Mouse (Mus musculus): ENCODE data around the gene Fibp. TPM values are rescaled to one million over a fixed set of nuclear protein-coding genes. Genes with fewer than 3 reads are reported as not detected.

Fibp gene
- polyA plus RNA-seq, 1 experiment, result 37.7 TPM

DNA sequence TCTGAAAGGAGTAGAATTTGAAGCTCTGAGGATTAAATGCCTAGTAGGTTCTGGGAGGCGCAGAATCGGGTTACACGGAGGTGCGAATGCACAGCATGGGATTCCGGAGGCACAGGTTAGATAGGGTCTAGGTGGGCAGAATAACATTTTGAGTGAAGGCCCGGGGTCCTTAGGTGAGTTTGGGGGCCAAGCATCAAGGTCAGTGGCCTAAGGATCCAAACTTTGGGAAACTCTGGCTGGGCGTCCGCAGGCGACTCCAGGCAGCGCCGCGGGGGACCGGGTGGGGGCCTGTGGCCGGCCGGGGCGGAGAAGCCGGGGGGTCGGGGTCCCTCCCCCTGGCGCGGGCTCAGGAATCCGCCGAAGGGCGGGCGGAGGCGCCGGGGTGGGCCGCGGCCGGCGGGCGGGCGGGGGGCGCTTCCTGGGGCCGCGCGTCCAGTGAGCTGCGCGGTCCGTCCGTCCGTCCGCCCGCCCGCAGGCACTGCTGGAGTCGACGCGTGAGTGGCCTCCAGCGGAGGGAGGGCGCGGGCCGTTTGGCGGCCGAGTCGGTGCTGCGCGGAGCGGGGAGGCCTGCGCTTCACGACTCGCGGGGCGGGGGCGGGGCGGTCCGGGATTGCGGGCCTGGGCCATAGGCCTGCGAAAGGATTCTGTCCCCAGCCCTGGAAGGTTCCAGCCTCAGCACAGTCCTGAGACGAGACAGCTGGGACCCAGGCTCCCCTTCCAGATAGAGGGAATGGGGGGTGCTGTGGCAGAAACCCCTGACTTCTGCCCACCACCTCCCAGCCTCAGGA, 14.1 kb downstream of the Fibp start:
- no peaks in the 10 kb centered on the region for H3K9me3 ChIP-seq (replicated peaks; ENCODE audit: control insufficient read depth, insufficient read depth, low read length, poor library complexity, severe bottlenecking)
- peak overlapping the region; percentile 65 for H3K9ac ChIP-seq (ENCODE audit: low read depth, poor library complexity, severe bottlenecking)
- H3K36me3 ChIP-seq (ENCODE audit: control insufficient read depth, insufficient read depth, low read length, poor library complexity, severe bottlenecking), result no peaks in the 10 kb centered on the region
- no peaks in the 10 kb centered on the region for H3K27me3 ChIP-seq (ENCODE audit: control insufficient read depth, insufficient read depth, low read length, poor library complexity, severe bottlenecking)
- no peak overlapping the region for H3K27ac ChIP-seq (ENCODE audit: insufficient read depth, low read length)
- H3K4me1 ChIP-seq (ENCODE audit: control insufficient read depth, insufficient read depth, low read length), result no peaks in the 10 kb centered on the region
- TF ChIP-seq EP300 (IDR thresholded peaks at IDR 0.05; ENCODE audit: insufficient read depth, low read depth, low read length), result no peak
- TF ChIP-seq POLR2A (IDR thresholded peaks at IDR 0.05; ENCODE audit: insufficient read depth, low read length), result no peak
- no peak for TF ChIP-seq CTCF (IDR thresholded peaks at IDR 0.05; ENCODE audit: low read depth, low read length)
- H3K4me3 ChIP-seq (ENCODE audit: low read depth, low read length), result peak overlapping the region; percentile 60

DNA sequence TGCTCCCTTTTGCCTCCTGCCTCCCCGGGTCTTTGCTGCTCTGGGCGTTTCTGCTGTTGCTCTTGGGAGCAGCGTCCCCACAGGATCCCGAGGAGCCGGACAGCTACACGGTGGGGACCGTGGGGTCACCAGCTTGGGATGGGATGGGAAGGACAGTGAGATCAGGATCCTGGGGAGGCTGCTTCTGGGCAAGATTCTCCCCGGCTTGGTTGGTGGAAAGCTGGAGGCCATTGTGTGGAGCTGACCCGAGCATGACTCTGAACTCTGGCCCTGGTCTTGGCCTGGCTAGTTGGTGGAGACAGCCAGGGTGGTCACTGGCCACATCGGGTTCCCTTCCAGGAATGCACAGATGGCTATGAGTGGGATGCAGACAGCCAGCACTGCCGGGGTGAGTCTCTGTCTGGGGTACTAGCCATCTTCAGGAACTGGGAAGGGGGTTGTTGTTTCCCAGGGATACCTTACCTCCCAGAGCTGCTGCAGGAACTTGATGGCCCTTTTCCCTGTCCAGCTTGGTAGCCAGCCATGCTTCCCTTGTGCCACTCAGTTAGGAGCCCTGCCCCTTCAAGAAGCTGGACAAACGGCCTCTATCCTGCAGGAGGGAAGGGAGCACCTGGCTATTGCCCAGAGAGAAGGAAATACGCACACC, 14.8 kb downstream of the Fibp start:
- Histone ChIP-seq H3K36me3 (ENCODE audit: control insufficient read depth, insufficient read depth, low read length, poor library complexity, severe bottlenecking) (no peaks in the 10 kb centered on the region), H3K9me3 (replicated peaks; ENCODE audit: control insufficient read depth, insufficient read depth, low read length, poor library complexity, severe bottlenecking) (no peaks in the 10 kb centered on the region)

DNA sequence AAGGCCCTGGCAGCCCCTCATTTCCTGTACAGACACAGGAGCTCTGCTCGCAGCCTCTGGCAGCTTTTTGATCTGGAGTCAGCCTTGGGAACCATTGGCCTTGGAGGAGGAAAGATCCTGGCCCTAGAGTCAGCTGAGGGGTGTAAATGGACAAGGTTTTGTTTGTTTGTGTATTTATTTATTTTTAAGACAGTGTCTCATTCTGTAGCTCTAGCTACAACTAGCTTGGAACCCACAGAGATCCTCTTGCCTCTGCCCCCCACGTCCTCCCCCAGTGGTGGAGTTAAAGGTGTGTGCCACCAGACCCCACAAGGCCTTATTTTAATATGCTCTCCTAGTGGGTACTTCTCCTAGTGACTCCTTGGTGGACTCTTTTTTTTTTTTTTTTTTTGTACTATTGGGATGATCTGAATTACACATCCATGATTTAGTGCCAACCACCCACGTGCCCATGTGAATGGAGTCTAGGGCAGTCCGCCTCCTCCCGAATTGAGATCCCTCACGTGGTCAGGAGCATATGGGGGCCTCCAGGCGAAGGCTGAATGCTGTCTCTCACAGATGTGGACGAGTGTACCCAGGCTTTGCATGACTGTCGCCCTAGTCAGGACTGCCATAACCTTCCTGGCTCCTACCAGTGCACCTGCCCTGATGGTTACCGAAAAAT, 16.7 kb downstream of the Fibp start:
- H3K27me3 ChIP-seq (ENCODE audit: control insufficient read depth, insufficient read depth, low read length, poor library complexity, severe bottlenecking), result no peaks in the 10 kb centered on the region
- no peaks in the 10 kb centered on the region for H3K36me3 ChIP-seq (ENCODE audit: control insufficient read depth, insufficient read depth, low read length, poor library complexity, severe bottlenecking)
- TF ChIP-seq POLR2A (IDR thresholded peaks at IDR 0.05; ENCODE audit: insufficient read depth, low read length) (no peak), EP300 (IDR thresholded peaks at IDR 0.05; ENCODE audit: insufficient read depth, low read depth, low read length) (no peak), CTCF (IDR thresholded peaks at IDR 0.05; ENCODE audit: low read depth, low read length) (no peak)
- H3K27ac ChIP-seq (ENCODE audit: insufficient read depth, low read length), result no peak overlapping the region
- H3K4me3 ChIP-seq (ENCODE audit: low read depth, low read length), result no peak overlapping the region
- no peak overlapping the region for H3K9ac ChIP-seq (ENCODE audit: low read depth, poor library complexity, severe bottlenecking)
- no peaks in the 10 kb centered on the region for H3K4me1 ChIP-seq (ENCODE audit: control insufficient read depth, insufficient read depth, low read length)
- H3K9me3 ChIP-seq (replicated peaks; ENCODE audit: control insufficient read depth, insufficient read depth, low read length, poor library complexity, severe bottlenecking), result no peaks in the 10 kb centered on the region

More for the DNA sequence above, 14.8 kb downstream of the Fibp start:
- TF ChIP-seq CTCF (IDR thresholded peaks at IDR 0.05; ENCODE audit: low read depth, low read length), result no peak
- TF ChIP-seq POLR2A (IDR thresholded peaks at IDR 0.05; ENCODE audit: insufficient read depth, low read length), result no peak
- TF ChIP-seq EP300 (IDR thresholded peaks at IDR 0.05; ENCODE audit: insufficient read depth, low read depth, low read length), result no peak
- no peaks in the 10 kb centered on the region for H3K4me1 ChIP-seq (ENCODE audit: control insufficient read depth, insufficient read depth, low read length)
- no peaks in the 10 kb centered on the region for H3K27me3 ChIP-seq (ENCODE audit: control insufficient read depth, insufficient read depth, low read length, poor library complexity, severe bottlenecking)
- H3K27ac ChIP-seq (ENCODE audit: insufficient read depth, low read length), result no peak overlapping the region
- peak overlapping the region; percentile 65 for H3K9ac ChIP-seq (ENCODE audit: low read depth, poor library complexity, severe bottlenecking)
- peak overlapping the region; percentile 58 for H3K4me3 ChIP-seq (ENCODE audit: low read depth, low read length)

DNA sequence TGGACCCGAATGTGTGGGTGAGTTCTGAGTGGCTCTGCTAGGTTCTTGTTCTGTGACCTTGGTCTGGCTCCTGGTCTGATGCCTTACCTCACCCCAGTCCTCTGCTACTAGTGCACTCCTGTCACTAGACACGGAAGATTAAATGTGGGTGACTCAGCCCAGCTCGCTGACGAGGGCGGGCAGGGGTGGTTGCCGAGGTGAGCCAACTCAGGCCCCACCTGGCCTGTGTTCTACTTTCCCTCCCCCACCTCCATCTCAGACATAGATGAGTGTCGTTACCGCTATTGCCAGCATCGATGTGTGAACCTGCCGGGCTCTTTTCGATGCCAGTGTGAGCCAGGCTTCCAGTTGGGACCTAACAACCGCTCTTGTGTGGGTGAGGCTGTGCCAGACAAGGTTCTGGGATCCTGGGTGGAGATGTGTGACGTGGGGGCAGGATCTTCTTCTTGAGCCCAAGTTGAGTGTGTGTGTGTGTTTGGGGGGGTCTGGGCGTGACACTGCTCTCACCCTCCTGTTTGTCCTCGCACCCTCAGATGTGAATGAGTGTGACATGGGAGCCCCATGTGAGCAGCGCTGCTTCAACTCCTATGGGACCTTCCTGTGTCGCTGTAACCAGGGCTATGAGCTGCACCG, 17.4 kb downstream of the Fibp start:
- TF ChIP-seq CTCF (IDR thresholded peaks at IDR 0.05; ENCODE audit: low read depth, low read length) (no peak), EP300 (IDR thresholded peaks at IDR 0.05; ENCODE audit: insufficient read depth, low read depth, low read length) (no peak), POLR2A (IDR thresholded peaks at IDR 0.05; ENCODE audit: insufficient read depth, low read length) (no peak)
- Histone ChIP-seq H3K27me3 (ENCODE audit: control insufficient read depth, insufficient read depth, low read length, poor library complexity, severe bottlenecking) (no peaks in the 10 kb centered on the region), H3K9ac (ENCODE audit: low read depth, poor library complexity, severe bottlenecking) (no peak overlapping the region), H3K4me1 (ENCODE audit: control insufficient read depth, insufficient read depth, low read length) (no peaks in the 10 kb centered on the region), H3K4me3 (ENCODE audit: low read depth, low read length) (no peak overlapping the region), H3K27ac (ENCODE audit: insufficient read depth, low read length) (no peak overlapping the region), H3K9me3 (replicated peaks; ENCODE audit: control insufficient read depth, insufficient read depth, low read length, poor library complexity, severe bottlenecking) (no peaks in the 10 kb centered on the region), H3K36me3 (ENCODE audit: control insufficient read depth, insufficient read depth, low read length, poor library complexity, severe bottlenecking) (no peaks in the 10 kb centered on the region)

DNA sequence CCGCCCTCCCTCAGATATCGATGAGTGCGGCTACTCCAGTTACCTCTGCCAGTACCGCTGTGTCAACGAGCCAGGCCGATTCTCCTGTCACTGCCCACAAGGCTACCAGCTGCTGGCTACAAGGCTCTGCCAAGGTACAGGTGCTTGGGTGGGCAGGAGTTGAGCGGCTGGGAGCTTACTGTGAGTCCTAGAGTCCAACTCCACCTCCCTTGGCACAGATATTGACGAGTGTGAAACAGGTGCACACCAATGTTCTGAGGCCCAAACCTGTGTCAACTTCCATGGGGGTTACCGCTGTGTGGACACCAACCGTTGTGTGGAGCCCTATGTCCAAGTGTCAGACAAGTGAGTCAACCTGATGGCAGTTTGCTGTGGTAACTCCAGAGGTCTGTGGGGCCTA, 19.6 kb downstream of the Fibp start:
- Histone ChIP-seq H3K27me3 (ENCODE audit: control insufficient read depth, insufficient read depth, low read length, poor library complexity, severe bottlenecking) (no peaks in the 10 kb centered on the region), H3K9ac (ENCODE audit: low read depth, poor library complexity, severe bottlenecking) (no peak overlapping the region), H3K4me3 (ENCODE audit: low read depth, low read length) (no peak overlapping the region), H3K9me3 (replicated peaks; ENCODE audit: control insufficient read depth, insufficient read depth, low read length, poor library complexity, severe bottlenecking) (no peaks in the 10 kb centered on the region), H3K27ac (ENCODE audit: insufficient read depth, low read length) (no peak overlapping the region), H3K36me3 (ENCODE audit: control insufficient read depth, insufficient read depth, low read length, poor library complexity, severe bottlenecking) (0 out of 2 replicates have a peak, but pooled peaks cover 2% of the 10 kb centered on the region), H3K4me1 (ENCODE audit: control insufficient read depth, insufficient read depth, low read length) (no peaks in the 10 kb centered on the region)
- no peak for TF ChIP-seq POLR2A (IDR thresholded peaks at IDR 0.05; ENCODE audit: insufficient read depth, low read length)
- TF ChIP-seq CTCF (IDR thresholded peaks at IDR 0.05; ENCODE audit: low read depth, low read length), result no peak
- no peak for TF ChIP-seq EP300 (IDR thresholded peaks at IDR 0.05; ENCODE audit: insufficient read depth, low read depth, low read length)

Measured in ES-Bruce4 (cell line).